Mouse (Mus musculus): ENCODE measurements around the gene Gm20388.

GRCm38 (mm10) chr8:122264243-122264642, 2353.6 kb downstream of the Gm20388 start:
- TF ChIP-seq CTCF (IDR thresholded peaks at IDR 0.05; ENCODE audit: borderline replicate concordance, extremely low read depth, insufficient read depth, insufficient read length) (no peak), POLR2A (IDR thresholded peaks at IDR 0.05; ENCODE audit: borderline replicate concordance, extremely low read depth, insufficient read depth, insufficient read length, poor library complexity, severe bottlenecking) (no peak)

Data from brain, embryonic 14.5 days (tissue).